Mouse (Mus musculus) brain, embryonic 14.5 days (tissue): ENCODE data around the gene Eva1b.

Experiments used
- CTCF ChIP-seq: fragments of 200-500 bp; IDR thresholded peaks from 2 replicates; pipeline ENCODE4 v1.5.1; 2012; ENCODE audit warnings: inconsistent platforms, mild to moderate bottlenecking, moderate library complexity, borderline replicate concordance; ENCODE audit not compliant: insufficient read depth, insufficient read length; ENCODE audit errors: extremely low read depth
- POLR2A ChIP-seq: fragments of 200-500 bp; IDR thresholded peaks from 2 replicates; pipeline ENCODE4 v1.6.1; 2012; ENCODE audit warnings: mild to moderate bottlenecking, inconsistent platforms, borderline replicate concordance; ENCODE audit not compliant: poor library complexity, insufficient read depth, insufficient read length, severe bottlenecking; ENCODE audit errors: extremely low read depth

DNA sequence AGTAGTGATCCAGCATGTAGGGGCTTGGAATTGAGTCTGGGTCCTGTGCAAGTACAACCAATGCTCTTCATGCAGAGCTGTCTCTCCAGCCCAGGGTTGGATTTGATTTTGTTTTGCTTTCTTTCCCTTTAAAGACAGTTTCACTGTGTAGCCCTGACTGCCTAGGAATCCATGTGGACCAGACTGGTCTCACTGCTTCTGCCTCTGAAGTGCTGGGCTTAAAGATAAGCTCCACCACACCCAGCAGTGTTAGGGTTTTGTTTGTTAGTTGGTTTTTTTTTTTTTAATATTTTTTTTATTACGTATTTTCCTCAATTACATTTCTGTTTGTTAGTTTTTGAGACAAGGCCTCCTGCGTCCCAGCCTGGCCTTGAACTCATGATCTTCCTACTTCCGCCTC, 48.2 kb upstream of the Eva1b start:
- no peak for TF ChIP-seq POLR2A
- TF ChIP-seq CTCF = no peak
